Mouse (Mus musculus) thymus, postnatal 36 days (tissue): ENCODE measurements around the gene Spaca3.

Experiments
- DNase-seq, 2 experiments: peaks; one replicate each; pipeline ENCODE4 v3.0.0; 2022; ENCODE audit warnings: mixed read lengths in 2 of 2

Gene Spaca3

GRCm38 (mm10) chr11:80858065-80858464, at the start of gene Spaca3:
Spaca3 (plus strand) TSS chr11:80858365.
- no peak for DNase-seq

GRCm38 (mm10) chr11:80808551-80809070, 49.6 kb upstream of the Spaca3 start:
- DNase-seq = no peak

GRCm38 (mm10) chr11:80809666-80809992, 48.5 kb upstream of the Spaca3 start:
- DNase-seq = no peak

GRCm38 (mm10) chr11:80809993-80810821, 48.0 kb upstream of the Spaca3 start, which contains the start of gene Tmem98:
Tmem98 (plus strand) TSS chr11:80810175.
- DNase-seq = no peak

- DNase-seq = no peak
These were observed 47.0 kb upstream of the Spaca3 start for GRCm38 (mm10) chr11:80811156-80811555.

- DNase-seq = no peak
These were observed 42.8 kb upstream of the Spaca3 start for GRCm38 (mm10) chr11:80815354-80815753.

GRCm38 (mm10) chr11:80818060-80818697, 40.0 kb upstream of the Spaca3 start:
- peak; percentile 15 to 16 for DNase-seq

- no peak for DNase-seq
These were observed 38.1 kb upstream of the Spaca3 start for GRCm38 (mm10) chr11:80820085-80820484.

- DNase-seq = no peak
These were observed 36.9 kb upstream of the Spaca3 start for GRCm38 (mm10) chr11:80821296-80821695.

- DNase-seq = no peak
These were observed 36.4 kb upstream of the Spaca3 start for GRCm38 (mm10) chr11:80821794-80822193.

- no peak for DNase-seq
These were observed 22.8 kb upstream of the Spaca3 start for GRCm38 (mm10) chr11:80835395-80835794.

- DNase-seq = no peak
These were observed 22.3 kb upstream of the Spaca3 start for GRCm38 (mm10) chr11:80835841-80836240.

- DNase-seq = no peak
These were observed 19.4 kb upstream of the Spaca3 start for GRCm38 (mm10) chr11:80838724-80839123.

GRCm38 (mm10) chr11:80843435-80843834, 14.7 kb upstream of the Spaca3 start:
- DNase-seq = no peak

- no peak for DNase-seq
These were observed 12.7 kb upstream of the Spaca3 start for GRCm38 (mm10) chr11:80845486-80845885.

- DNase-seq = no peak
These were observed 12.1 kb upstream of the Spaca3 start for GRCm38 (mm10) chr11:80846115-80846514.

- DNase-seq = no peak
These were observed 10.0 kb upstream of the Spaca3 start for GRCm38 (mm10) chr11:80848131-80848530.

GRCm38 (mm10) chr11:80851859-80852258, 6.3 kb upstream of the Spaca3 start:
- DNase-seq = no peak

- no peak for DNase-seq
These were observed 5.2 kb upstream of the Spaca3 start for GRCm38 (mm10) chr11:80853014-80853413.

GRCm38 (mm10) chr11:80854430-80854829, 3.7 kb upstream of the Spaca3 start:
- DNase-seq = no peak

- DNase-seq = no peak
These were observed 3.3 kb upstream of the Spaca3 start for GRCm38 (mm10) chr11:80854908-80855307.

- no peak for DNase-seq
These were observed 1.3 kb upstream of the Spaca3 start for GRCm38 (mm10) chr11:80856827-80857226.

- no peak for DNase-seq
These were observed 4.8 kb downstream of the Spaca3 start for GRCm38 (mm10) chr11:80862941-80863340.

GRCm38 (mm10) chr11:80868039-80868438, 9.9 kb downstream of the Spaca3 start:
- no peak for DNase-seq
